Mouse (Mus musculus): ENCODE results near the gene Pde4b. TPM values are rescaled to one million over a fixed set of nuclear protein-coding genes. Genes with fewer than 3 reads are reported as not detected.

Pde4b gene
- total RNA-seq, 2 experiments from 2014 or later: 85.9 to 89.8 TPM

DNA sequence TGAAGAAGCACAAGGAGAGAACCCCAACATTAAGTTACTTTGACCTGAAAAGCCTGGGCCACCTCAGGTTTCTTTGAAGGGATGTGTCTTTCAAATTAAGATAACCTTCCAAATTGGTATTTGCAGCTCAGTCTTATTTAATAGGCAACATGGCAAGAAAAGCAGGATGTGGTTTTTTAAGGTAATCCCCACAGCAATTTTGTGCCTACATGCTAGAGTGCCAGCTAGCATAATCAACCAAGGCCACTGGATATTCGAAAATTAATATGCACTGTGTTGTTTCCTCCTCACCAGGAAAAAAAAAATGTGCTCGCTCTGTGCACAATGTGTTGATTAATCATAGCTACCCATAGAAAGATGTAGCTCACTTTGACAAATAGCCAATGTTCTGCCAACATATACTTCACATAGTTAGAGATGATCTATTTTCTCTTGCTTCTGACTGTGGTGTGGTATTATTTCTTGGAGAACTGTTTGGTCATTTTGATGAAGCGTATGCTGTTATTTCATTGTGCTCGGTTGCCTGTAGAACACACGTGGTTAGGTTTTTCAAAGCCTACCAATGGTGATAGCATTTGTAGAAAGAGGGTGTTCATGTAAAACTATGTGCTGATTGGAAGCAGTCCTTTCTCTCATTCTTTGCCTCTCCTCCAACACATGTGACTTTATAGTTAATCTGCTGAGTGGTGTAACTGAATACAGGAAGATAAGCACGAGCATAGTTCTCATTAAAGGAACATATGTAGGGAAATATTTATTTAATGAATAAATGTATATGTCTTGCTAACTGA is 169.0 kb downstream of the Pde4b start:
- intact Hi-C loops (cut with DNase I): loop anchor here (10.0 kb wide), 1 partner anchor 58 kb away; no protein-coding TSS in a partner anchor
- DNase-seq (ENCODE audit: extremely low spot score in 1 of 2, low spot score in 2 of 2): no peak

DNA sequence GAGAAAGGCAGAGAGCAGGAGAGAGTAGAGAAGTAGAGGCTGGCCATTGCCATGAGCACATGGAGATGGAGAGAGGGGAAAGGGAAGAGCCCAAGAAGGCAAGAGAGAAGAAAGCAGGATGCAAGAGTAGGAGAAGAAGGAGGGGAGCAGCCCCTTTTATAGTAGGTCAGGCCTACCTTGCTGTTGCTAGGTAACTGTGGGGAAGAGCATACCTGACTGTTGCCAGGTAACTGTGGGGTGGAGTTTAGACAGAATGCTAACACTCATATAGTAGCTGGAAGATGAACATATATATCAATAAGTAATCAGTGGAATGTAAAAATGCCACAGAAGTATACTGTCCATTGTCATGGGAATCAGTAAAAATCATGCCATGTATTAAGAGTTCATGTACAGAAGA is 172.9 kb downstream of the Pde4b start:
- intact Hi-C loops (cut with DNase I): no loop called here
- DNase-seq (ENCODE audit: extremely low spot score in 1 of 2, low spot score in 2 of 2): no peak

GRCm38 (mm10) chr4:102272313-102272712 is 185.0 kb downstream of the Pde4b start:
- intact Hi-C loops (cut with DNase I): no loop called here

DNA sequence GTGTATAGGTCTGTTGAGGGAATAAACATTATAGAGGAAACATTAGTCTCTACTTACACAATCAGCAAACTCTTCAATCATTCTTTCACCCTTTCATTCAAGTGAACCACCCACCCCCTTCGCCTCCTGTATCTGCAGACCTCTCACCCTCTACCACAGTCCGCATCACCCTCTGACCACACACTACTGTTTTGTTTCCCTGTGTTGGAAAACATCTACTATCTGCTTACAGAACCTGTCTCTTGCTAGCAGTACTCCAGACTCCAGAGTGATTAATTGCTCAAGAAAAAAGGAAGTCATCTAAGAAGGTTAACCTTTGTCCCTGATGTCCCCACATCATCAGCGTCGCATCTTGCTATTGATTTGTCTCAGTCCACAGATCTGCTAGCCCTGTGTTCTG is 185.4 kb downstream of the Pde4b start:
- intact Hi-C loops (cut with DNase I): no loop called here
- DNase-seq (ENCODE audit: extremely low spot score in 1 of 2, low spot score in 2 of 2): no peak

More at GRCm38 (mm10) chr4:102272313-102272712, 185.0 kb downstream of the Pde4b start:
- no peak for DNase-seq (ENCODE audit: extremely low spot score in 1 of 2, low spot score in 2 of 2)

GRCm38 (mm10) chr4:102275716-102276115 is 188.4 kb downstream of the Pde4b start:
- peak; percentile 30 to 42 for DNase-seq (ENCODE audit: extremely low spot score in 1 of 2, low spot score in 2 of 2)
- intact Hi-C loops (cut with DNase I): no loop called here

DNA sequence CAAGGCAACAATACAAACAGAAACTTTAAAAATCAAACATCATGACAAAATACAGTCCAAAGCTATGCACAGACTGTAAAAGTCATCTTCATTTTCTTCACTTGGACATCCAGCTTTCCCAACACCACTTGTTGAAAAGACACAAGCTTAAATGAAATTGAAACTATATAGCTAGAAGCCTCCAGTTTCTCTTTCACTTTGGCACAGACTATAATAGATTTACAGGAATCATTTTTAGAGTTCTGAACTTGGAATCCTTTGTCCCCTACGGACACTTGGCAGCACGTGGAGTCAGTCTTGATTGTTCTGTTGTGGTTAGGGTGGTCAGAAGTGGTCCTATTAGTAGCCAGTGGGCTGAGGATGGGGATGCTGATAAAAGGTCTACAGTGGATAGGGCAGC is 191.6 kb downstream of the Pde4b start:
- DNase-seq (ENCODE audit: extremely low spot score in 1 of 2, low spot score in 2 of 2): no peak
- intact Hi-C loops (cut with DNase I): no loop called here

- intact Hi-C loops (cut with DNase I): no loop called here
- DNase-seq (ENCODE audit: extremely low spot score in 1 of 2, low spot score in 2 of 2): no peak
Observed at GRCm38 (mm10) chr4:102287172-102287571, 199.8 kb downstream of the Pde4b start.

- intact Hi-C loops (cut with DNase I): no loop called here
- no peak for DNase-seq (ENCODE audit: extremely low spot score in 1 of 2, low spot score in 2 of 2)
Observed at GRCm38 (mm10) chr4:102290052-102290734, 202.8 kb downstream of the Pde4b start.

- intact Hi-C loops (cut with DNase I): no loop called here
- DNase-seq (ENCODE audit: extremely low spot score in 1 of 2, low spot score in 2 of 2): no peak
Observed at GRCm38 (mm10) chr4:102297558-102297957, 210.2 kb downstream of the Pde4b start.

DNA sequence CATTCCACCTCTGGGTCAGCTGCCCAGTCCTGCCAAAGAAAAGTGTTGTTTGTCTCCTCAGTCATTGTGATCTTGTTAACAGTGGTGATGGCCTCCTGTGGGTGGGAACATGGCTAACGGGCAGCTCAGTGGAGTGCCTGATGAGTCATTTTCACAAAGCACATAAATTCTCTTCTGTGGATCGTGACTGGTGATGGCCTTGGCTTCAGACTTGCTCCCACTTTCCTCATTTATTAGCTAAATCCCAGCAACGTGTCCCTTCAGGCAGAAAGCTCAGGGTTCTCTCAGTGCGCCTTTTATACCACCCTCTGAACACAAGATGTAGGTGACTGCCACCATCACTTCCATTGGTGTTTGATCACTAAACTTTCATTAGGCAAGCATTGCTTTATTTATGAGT is 215.2 kb downstream of the Pde4b start:
- no peak for DNase-seq (ENCODE audit: extremely low spot score in 1 of 2, low spot score in 2 of 2)
- intact Hi-C loops (cut with DNase I): no loop called here

GRCm38 (mm10) chr4:102307661-102308297 is 220.4 kb downstream of the Pde4b start:
- intact Hi-C loops (cut with DNase I): no loop called here
- DNase-seq (ENCODE audit: extremely low spot score in 1 of 2, low spot score in 2 of 2): no peak

- intact Hi-C loops (cut with DNase I): loop anchor here (10.0 kb wide), 1 partner anchor 56 kb away; no protein-coding TSS in a partner anchor
- DNase-seq (ENCODE audit: extremely low spot score in 1 of 2, low spot score in 2 of 2): no peak
Observed at GRCm38 (mm10) chr4:102310630-102311029, 223.3 kb downstream of the Pde4b start.

- no peak for DNase-seq (ENCODE audit: extremely low spot score in 1 of 2, low spot score in 2 of 2)
- intact Hi-C loops (cut with DNase I): loop anchor here (10.0 kb wide), 1 partner anchor 61 kb away; no protein-coding TSS in a partner anchor
Observed at GRCm38 (mm10) chr4:102316011-102316410, 228.7 kb downstream of the Pde4b start.

DNA sequence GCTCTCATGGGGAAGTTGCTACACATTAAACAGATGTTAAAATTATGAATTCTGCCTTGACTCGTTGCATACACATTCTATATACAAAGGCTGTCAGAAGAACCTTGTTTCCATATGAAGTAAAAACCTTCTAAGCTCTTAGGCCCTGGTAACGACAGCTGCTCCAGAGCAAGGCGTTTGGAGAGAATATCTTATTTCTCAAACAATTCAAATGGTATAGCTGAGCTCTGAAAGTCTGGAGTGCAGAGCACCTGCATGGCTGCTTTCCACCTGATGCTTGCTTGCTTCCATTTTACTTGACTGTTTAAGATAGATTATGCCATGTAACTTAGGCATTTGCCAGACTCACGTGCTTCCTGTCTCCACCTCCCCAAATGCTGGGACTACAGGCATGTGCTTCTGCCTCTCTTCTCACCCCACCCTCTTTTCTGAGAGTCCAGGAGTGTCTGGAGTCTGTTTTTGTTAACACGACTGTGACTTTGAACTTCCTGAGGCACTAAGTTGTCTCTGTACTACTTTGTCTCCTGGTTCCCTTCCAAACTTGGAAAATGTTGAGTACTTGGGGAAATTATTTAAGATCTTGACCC is 229.4 kb downstream of the Pde4b start:
- intact Hi-C loops (cut with DNase I): loop anchor here (10.0 kb wide), 1 partner anchor 62 kb away; no protein-coding TSS in a partner anchor

GRCm38 (mm10) chr4:102318596-102318995 is 231.3 kb downstream of the Pde4b start:
- DNase-seq (ENCODE audit: extremely low spot score in 1 of 2, low spot score in 2 of 2): no peak

More for the DNA sequence above, 229.4 kb downstream of the Pde4b start:
- no peak for DNase-seq (ENCODE audit: extremely low spot score in 1 of 2, low spot score in 2 of 2)

DNA sequence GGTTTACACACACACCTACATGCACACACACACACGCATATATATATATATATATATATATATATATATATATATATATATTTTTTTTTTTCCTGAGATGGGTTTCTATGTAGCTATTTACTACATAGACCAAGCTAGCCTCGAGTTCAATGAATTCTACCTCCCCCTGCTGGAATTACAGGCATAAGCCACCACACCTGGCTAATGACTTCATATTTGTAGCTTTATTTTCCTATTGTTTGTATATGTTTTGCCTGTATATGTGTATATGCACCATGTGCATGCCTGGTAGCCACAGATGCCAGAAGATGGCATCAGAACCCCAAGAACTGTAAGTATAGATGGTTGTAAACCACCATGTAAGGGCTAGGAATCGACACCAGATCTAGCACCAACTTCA is 234.0 kb downstream of the Pde4b start:
- intact Hi-C loops (cut with DNase I): no loop called here
- no peak for DNase-seq (ENCODE audit: extremely low spot score in 1 of 2, low spot score in 2 of 2)

More at GRCm38 (mm10) chr4:102318596-102318995, 231.3 kb downstream of the Pde4b start:
- intact Hi-C loops (cut with DNase I): loop anchor here (10.0 kb wide), 1 partner anchor 64 kb away; no protein-coding TSS in a partner anchor

GRCm38 (mm10) chr4:102332386-102332785 is 245.0 kb downstream of the Pde4b start:
- DNase-seq (ENCODE audit: extremely low spot score in 1 of 2, low spot score in 2 of 2): no peak

GRCm38 (mm10) chr4:102332885-102333284 is 245.5 kb downstream of the Pde4b start:
- DNase-seq (ENCODE audit: extremely low spot score in 1 of 2, low spot score in 2 of 2): no peak
- intact Hi-C loops (cut with DNase I): no loop called here

More at GRCm38 (mm10) chr4:102332386-102332785, 245.0 kb downstream of the Pde4b start:
- intact Hi-C loops (cut with DNase I): no loop called here

DNA sequence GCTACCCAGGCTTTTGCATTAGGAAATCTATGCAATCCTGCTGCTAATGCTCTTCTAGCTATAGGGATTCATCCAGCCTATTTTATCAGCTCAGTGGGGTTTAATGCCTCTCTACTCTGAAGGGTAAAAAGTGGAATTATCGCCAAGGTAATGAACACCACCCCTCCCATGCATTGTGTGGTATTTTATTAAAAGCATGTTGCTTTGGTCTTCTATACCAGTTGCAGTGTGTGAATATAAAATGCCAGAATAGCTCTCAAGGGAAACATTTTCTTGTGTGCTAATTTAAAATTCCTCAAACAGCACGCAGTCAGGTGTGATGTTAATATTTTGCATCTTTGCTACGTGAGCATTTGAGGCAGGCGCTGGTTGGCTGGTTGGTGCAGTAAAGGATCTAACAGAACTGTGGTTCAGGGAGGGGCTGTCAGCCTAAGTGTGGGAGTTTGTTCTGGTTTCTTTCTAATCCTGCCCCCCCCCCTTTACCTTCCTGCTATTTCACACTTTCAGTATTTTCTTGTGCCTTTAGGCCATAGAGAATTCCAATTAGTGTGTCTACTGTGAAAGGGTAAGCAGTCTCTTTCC is 259.7 kb downstream of the Pde4b start:
- no peak for DNase-seq (ENCODE audit: extremely low spot score in 1 of 2, low spot score in 2 of 2)
- intact Hi-C loops (cut with DNase I): no loop called here

Measured in left cerebral cortex, postnatal 10 days (tissue).